Mouse (Mus musculus): ENCODE measurements at regions not wholly inside any gene's neighbourhood (a gene's known extent, or its start where the extent isn't known, plus 50 kb on each side); places are given as distances from the start of the nearest gene placed in this dataset.

DNA sequence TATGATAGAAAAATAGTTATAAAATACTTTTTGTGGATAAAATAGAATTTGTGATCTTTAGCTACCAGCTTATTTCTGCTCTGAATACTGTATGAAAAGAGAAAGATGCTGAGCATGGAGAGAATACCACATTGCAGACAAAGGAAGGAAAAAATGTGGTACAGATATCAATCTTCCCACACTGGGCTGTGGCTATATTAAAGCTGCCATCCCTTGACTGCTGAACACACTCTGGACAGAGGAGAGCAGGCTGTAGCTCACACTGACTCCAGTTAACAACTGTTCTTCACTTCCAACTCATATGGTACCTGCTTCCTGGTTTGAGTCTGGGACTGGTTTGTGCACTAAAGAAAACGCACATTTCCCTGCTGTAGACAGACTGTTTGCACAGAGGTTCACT lies 76.7 kb upstream of the Try4 start:
- no peak overlapping the region for H3K4me3 ChIP-seq (ENCODE audit: control insufficient read depth in 1 of 2, insufficient read depth in 1 of 2, low read depth in 1 of 2, low read length in 2 of 2)
- no peaks in the 10 kb centered on the region for H3K9me3 ChIP-seq (ENCODE audit: control insufficient read depth, low read length)
- no peak overlapping the region for H3K9ac ChIP-seq (ENCODE audit: low read length)
- no peak overlapping the region for H3K27ac ChIP-seq (replicated peaks in 1 of 2; ENCODE audit: control insufficient read depth in 1 of 2, insufficient read depth in 1 of 2, low read depth in 2 of 2, low read length in 2 of 2)
- no peaks in the 10 kb centered on the region for H3K4me1 ChIP-seq (ENCODE audit: control insufficient read depth in 2 of 2, insufficient read depth in 2 of 2, low read length in 2 of 2)
- H3K4me2 ChIP-seq (ENCODE audit: low read length): no peak overlapping the region
- H3K27me3 ChIP-seq (ENCODE audit: control insufficient read depth, insufficient read depth, low read length): no peaks in the 10 kb centered on the region
- no peak for ATAC-seq (ENCODE audit: insufficient number of reproducible peaks, insufficient read depth, low FRiP score, low read depth)
- no peaks in the 10 kb centered on the region for H3K36me3 ChIP-seq (ENCODE audit: control insufficient read depth, insufficient read depth, low read length)
- 43% methylated on average over 1 of the region's 1 CpGs for WGBS

DNA sequence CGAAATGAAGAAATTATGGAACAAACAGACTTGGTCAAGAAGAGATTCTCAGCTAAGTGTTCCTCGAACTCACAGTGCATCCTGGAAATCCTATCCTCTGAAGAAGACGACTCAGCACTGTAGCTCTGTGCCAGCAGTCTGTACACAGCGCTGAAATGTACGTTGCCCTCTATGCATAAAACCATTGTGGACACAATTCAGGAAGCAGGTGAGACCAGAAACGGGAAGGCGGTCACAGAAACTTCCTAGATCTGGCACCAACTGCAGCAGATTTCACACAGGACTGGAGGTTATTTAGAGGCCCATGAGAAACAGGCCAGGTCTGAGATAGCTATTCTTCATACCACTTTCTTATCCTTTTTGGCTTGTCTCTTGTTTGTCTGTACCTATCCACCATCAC lies 83.7 kb upstream of the Try4 start:
- Histone ChIP-seq H3K36me3 (ENCODE audit: control insufficient read depth, insufficient read depth, low read length) (no peaks in the 10 kb centered on the region), H3K9ac (ENCODE audit: low read length) (no peak overlapping the region), H3K4me2 (ENCODE audit: low read length) (no peak overlapping the region), H3K4me3 (ENCODE audit: control insufficient read depth in 1 of 2, insufficient read depth in 1 of 2, low read depth in 1 of 2, low read length in 2 of 2) (no peak overlapping the region), H3K4me1 (ENCODE audit: control insufficient read depth in 2 of 2, insufficient read depth in 2 of 2, low read length in 2 of 2) (no peaks in the 10 kb centered on the region), H3K27ac (replicated peaks in 1 of 2; ENCODE audit: control insufficient read depth in 1 of 2, insufficient read depth in 1 of 2, low read depth in 2 of 2, low read length in 2 of 2) (no peak overlapping the region), H3K9me3 (ENCODE audit: control insufficient read depth, low read length) (no peaks in the 10 kb centered on the region), H3K27me3 (ENCODE audit: control insufficient read depth, insufficient read depth, low read length) (no peaks in the 10 kb centered on the region)
- no peak for ATAC-seq (ENCODE audit: insufficient number of reproducible peaks, insufficient read depth, low FRiP score, low read depth)
- 81% methylated on average over 7 of the region's 7 CpGs for WGBS

DNA sequence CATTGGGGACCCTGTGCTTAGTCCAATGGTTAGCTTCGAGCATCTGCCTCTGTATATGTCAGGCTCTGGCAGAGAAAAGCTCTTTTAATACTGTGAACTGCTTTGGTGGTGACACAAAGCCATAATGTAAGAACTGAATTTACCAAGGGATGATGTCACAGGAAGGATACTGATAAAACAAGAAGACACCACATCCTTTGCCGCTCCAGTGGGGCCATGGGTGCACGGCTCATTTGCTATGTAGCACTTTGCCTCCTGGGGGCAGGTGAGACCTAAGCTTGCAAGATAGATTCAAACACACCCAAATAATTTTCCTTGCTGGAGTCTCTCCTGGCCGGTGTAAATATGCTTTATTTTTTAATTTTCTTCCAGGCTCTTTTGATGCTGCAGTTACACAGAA lies 86.2 kb upstream of the Try4 start:
- Histone ChIP-seq H3K4me2 (ENCODE audit: low read length) (no peak overlapping the region), H3K27ac (replicated peaks in 1 of 2; ENCODE audit: control insufficient read depth in 1 of 2, insufficient read depth in 1 of 2, low read depth in 2 of 2, low read length in 2 of 2) (no peak overlapping the region), H3K9ac (ENCODE audit: low read length) (no peak overlapping the region), H3K9me3 (ENCODE audit: control insufficient read depth, low read length) (no peaks in the 10 kb centered on the region), H3K4me1 (ENCODE audit: control insufficient read depth in 2 of 2, insufficient read depth in 2 of 2, low read length in 2 of 2) (no peaks in the 10 kb centered on the region), H3K36me3 (ENCODE audit: control insufficient read depth, insufficient read depth, low read length) (no peaks in the 10 kb centered on the region), H3K27me3 (ENCODE audit: control insufficient read depth, insufficient read depth, low read length) (no peaks in the 10 kb centered on the region), H3K4me3 (ENCODE audit: control insufficient read depth in 1 of 2, insufficient read depth in 1 of 2, low read depth in 1 of 2, low read length in 2 of 2) (no peak overlapping the region)
- no peak for ATAC-seq (ENCODE audit: insufficient number of reproducible peaks, insufficient read depth, low FRiP score, low read depth)
- WGBS: 71% methylated on average over 4 of the region's 4 CpGs

GRCm38 (mm10) chr6:41205864-41206263 lies 96.2 kb upstream of the Try4 start:
- no peak overlapping the region for H3K9ac ChIP-seq (ENCODE audit: low read length)
- 58% methylated on average over 4 of the region's 4 CpGs for WGBS
- no peak overlapping the region for H3K4me2 ChIP-seq (ENCODE audit: low read length)
- H3K27me3 ChIP-seq (ENCODE audit: control insufficient read depth, insufficient read depth, low read length): no peaks in the 10 kb centered on the region
- no peak for ATAC-seq (ENCODE audit: insufficient number of reproducible peaks, insufficient read depth, low FRiP score, low read depth)
- 0 out of 2 replicates have a peak, but pooled peaks cover 4% of the 10 kb centered on the region for H3K9me3 ChIP-seq (ENCODE audit: control insufficient read depth, low read length)
- H3K4me1 ChIP-seq (ENCODE audit: control insufficient read depth in 2 of 2, insufficient read depth in 2 of 2, low read length in 2 of 2): no peaks in the 10 kb centered on the region
- no peak overlapping the region for H3K27ac ChIP-seq (replicated peaks in 1 of 2; ENCODE audit: control insufficient read depth in 1 of 2, insufficient read depth in 1 of 2, low read depth in 2 of 2, low read length in 2 of 2)
- no peak overlapping the region for H3K4me3 ChIP-seq (ENCODE audit: control insufficient read depth in 1 of 2, insufficient read depth in 1 of 2, low read depth in 1 of 2, low read length in 2 of 2)
- H3K36me3 ChIP-seq (ENCODE audit: control insufficient read depth, insufficient read depth, low read length): no peaks in the 10 kb centered on the region

DNA sequence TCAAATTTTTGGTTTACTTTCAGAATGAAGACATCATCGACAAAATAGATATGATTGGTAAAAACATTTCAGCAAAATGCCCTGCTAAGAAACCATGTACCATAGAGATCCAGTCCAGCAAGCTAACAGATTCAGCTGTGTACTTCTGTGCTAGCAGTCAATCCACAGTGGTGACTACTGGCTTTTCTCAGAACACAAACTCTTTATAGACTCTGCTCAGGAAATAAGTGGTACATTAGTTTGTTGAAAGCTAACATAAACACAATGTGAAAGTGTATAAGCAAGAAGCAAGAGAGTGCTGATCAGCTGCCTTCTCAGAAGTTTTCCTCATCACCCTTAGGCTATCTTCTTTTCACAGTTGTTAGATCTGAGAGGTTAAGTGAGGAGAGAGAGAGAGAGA lies 99.2 kb upstream of the Try4 start:
- Histone ChIP-seq H3K36me3 (ENCODE audit: control insufficient read depth, insufficient read depth, low read length) (no peaks in the 10 kb centered on the region), H3K9ac (ENCODE audit: low read length) (no peak overlapping the region), H3K27me3 (ENCODE audit: control insufficient read depth, insufficient read depth, low read length) (no peaks in the 10 kb centered on the region), H3K4me1 (ENCODE audit: control insufficient read depth in 2 of 2, insufficient read depth in 2 of 2, low read length in 2 of 2) (no peaks in the 10 kb centered on the region), H3K9me3 (ENCODE audit: control insufficient read depth, low read length) (0 out of 2 replicates have a peak, but pooled peaks cover 4% of the 10 kb centered on the region), H3K4me2 (ENCODE audit: low read length) (no peak overlapping the region), H3K4me3 (ENCODE audit: control insufficient read depth in 1 of 2, insufficient read depth in 1 of 2, low read depth in 1 of 2, low read length in 2 of 2) (no peak overlapping the region), H3K27ac (replicated peaks in 1 of 2; ENCODE audit: control insufficient read depth in 1 of 2, insufficient read depth in 1 of 2, low read depth in 2 of 2, low read length in 2 of 2) (no peak overlapping the region)
- ATAC-seq (ENCODE audit: insufficient number of reproducible peaks, insufficient read depth, low FRiP score, low read depth): no peak
- WGBS: 73% methylated on average over 1 of the region's 1 CpGs

DNA sequence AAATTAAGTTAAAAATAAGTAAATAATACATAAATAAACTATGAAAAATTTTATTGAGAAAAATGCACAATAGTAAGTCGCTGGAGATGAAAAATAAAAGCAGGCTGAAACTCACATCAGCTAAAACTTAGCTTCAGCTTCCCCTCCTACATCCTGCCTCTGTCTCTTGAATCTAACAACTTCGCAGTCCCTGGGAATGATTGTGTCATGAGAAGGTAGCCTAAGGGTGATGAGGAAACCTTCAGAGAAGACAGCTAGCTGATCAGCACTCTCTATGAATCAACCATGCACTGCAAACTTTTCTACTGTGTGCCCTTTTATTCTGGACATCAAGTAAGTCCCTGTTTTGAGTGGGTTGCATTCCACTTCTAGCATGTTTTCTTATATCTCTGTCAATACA lies 99.8 kb upstream of the Try4 start:
- no peak for ATAC-seq (ENCODE audit: insufficient number of reproducible peaks, insufficient read depth, low FRiP score, low read depth)
- H3K4me1 ChIP-seq (ENCODE audit: control insufficient read depth in 2 of 2, insufficient read depth in 2 of 2, low read length in 2 of 2): no peaks in the 10 kb centered on the region
- WGBS: 55% methylated on average over 2 of the region's 2 CpGs
- no peak overlapping the region for H3K27ac ChIP-seq (replicated peaks in 1 of 2; ENCODE audit: control insufficient read depth in 1 of 2, insufficient read depth in 1 of 2, low read depth in 2 of 2, low read length in 2 of 2)
- H3K4me2 ChIP-seq (ENCODE audit: low read length): no peak overlapping the region
- H3K27me3 ChIP-seq (ENCODE audit: control insufficient read depth, insufficient read depth, low read length): no peaks in the 10 kb centered on the region
- no peak overlapping the region for H3K4me3 ChIP-seq (ENCODE audit: control insufficient read depth in 1 of 2, insufficient read depth in 1 of 2, low read depth in 1 of 2, low read length in 2 of 2)
- 0 out of 2 replicates have a peak, but pooled peaks cover 4% of the 10 kb centered on the region for H3K9me3 ChIP-seq (ENCODE audit: control insufficient read depth, low read length)
- H3K9ac ChIP-seq (ENCODE audit: low read length): no peak overlapping the region
- H3K36me3 ChIP-seq (ENCODE audit: control insufficient read depth, insufficient read depth, low read length): no peaks in the 10 kb centered on the region

- ATAC-seq (ENCODE audit: insufficient number of reproducible peaks, insufficient read depth, low FRiP score, low read depth): no peak
- Histone ChIP-seq H3K9ac (ENCODE audit: low read length) (no peak overlapping the region), H3K36me3 (ENCODE audit: control insufficient read depth, insufficient read depth, low read length) (no peaks in the 10 kb centered on the region), H3K4me1 (ENCODE audit: control insufficient read depth in 2 of 2, insufficient read depth in 2 of 2, low read length in 2 of 2) (no peaks in the 10 kb centered on the region), H3K9me3 (ENCODE audit: control insufficient read depth, low read length) (no peaks in the 10 kb centered on the region), H3K4me3 (ENCODE audit: control insufficient read depth in 1 of 2, insufficient read depth in 1 of 2, low read depth in 1 of 2, low read length in 2 of 2) (no peak overlapping the region), H3K27me3 (ENCODE audit: control insufficient read depth, insufficient read depth, low read length) (no peaks in the 10 kb centered on the region), H3K27ac (replicated peaks in 1 of 2; ENCODE audit: control insufficient read depth in 1 of 2, insufficient read depth in 1 of 2, low read depth in 2 of 2, low read length in 2 of 2) (no peak overlapping the region), H3K4me2 (ENCODE audit: low read length) (no peak overlapping the region)
- 34% methylated on average over 1 of the region's 1 CpGs for WGBS
Measured at GRCm38 (mm10) chr6:41194464-41194863, 107.6 kb upstream of the Try4 start.

GRCm38 (mm10) chr6:41191734-41192326 lies 110.2 kb upstream of the Try4 start:
- no peak overlapping the region for H3K27ac ChIP-seq (replicated peaks in 1 of 2; ENCODE audit: control insufficient read depth in 1 of 2, insufficient read depth in 1 of 2, low read depth in 2 of 2, low read length in 2 of 2)
- H3K4me1 ChIP-seq (ENCODE audit: control insufficient read depth in 2 of 2, insufficient read depth in 2 of 2, low read length in 2 of 2): no peaks in the 10 kb centered on the region
- no peak overlapping the region for H3K9ac ChIP-seq (ENCODE audit: low read length)
- H3K36me3 ChIP-seq (ENCODE audit: control insufficient read depth, insufficient read depth, low read length): no peaks in the 10 kb centered on the region
- 73% methylated on average over 1 of the region's 1 CpGs for WGBS
- no peak for ATAC-seq (ENCODE audit: insufficient number of reproducible peaks, insufficient read depth, low FRiP score, low read depth)
- no peak overlapping the region for H3K4me2 ChIP-seq (ENCODE audit: low read length)
- H3K9me3 ChIP-seq (ENCODE audit: control insufficient read depth, low read length): no peaks in the 10 kb centered on the region
- no peaks in the 10 kb centered on the region for H3K27me3 ChIP-seq (ENCODE audit: control insufficient read depth, insufficient read depth, low read length)
- no peak overlapping the region for H3K4me3 ChIP-seq (ENCODE audit: control insufficient read depth in 1 of 2, insufficient read depth in 1 of 2, low read depth in 1 of 2, low read length in 2 of 2)

Measured in heart, embryonic 14.5 days (tissue).